Mouse (Mus musculus) forebrain, embryonic 13.5 days (tissue): ENCODE results near the gene Mfsd1. TPM values are rescaled to one million over a fixed set of nuclear protein-coding genes. Genes with fewer than 3 reads are reported as not detected.
A peak's percentile ranks its signal among the peaks of the same experiment; 100 is the strongest.

Source experiments
- ATAC-seq: fragments of 200-750 bp; cut with Nextera tagmentation; 2 replicates; pipeline ENCODE4 v1.8.0; 2017
- H3K27ac ChIP-seq: fragments of 300-500 bp; sonication (generic); 2 replicates; pipeline ENCODE4 v1.5.1; 2015; ENCODE audit warnings: inconsistent platforms, mild to moderate bottlenecking, moderate library complexity
- H3K27me3 ChIP-seq: fragments of 300-500 bp; sonication (generic); 2 replicates; pipeline ENCODE4 v1.6.1; 2015; ENCODE audit warnings: mild to moderate bottlenecking, inconsistent platforms
- H3K36me3 ChIP-seq: fragments of 300-500 bp; sonication (generic); 2 replicates; pipeline ENCODE4 v1.6.1; 2015; ENCODE audit warnings: mild to moderate bottlenecking, inconsistent platforms; ENCODE audit not compliant: poor library complexity, severe bottlenecking
- H3K4me1 ChIP-seq: fragments of 300-500 bp; sonication (generic); 2 replicates; pipeline ENCODE4 v1.6.1; 2015; ENCODE audit warnings: inconsistent platforms
- H3K4me2 ChIP-seq: fragments of 300-500 bp; sonication (generic); 2 replicates; pipeline ENCODE4 v1.6.1; 2015; ENCODE audit warnings: inconsistent platforms, mild to moderate bottlenecking, moderate library complexity
- H3K4me3 ChIP-seq: fragments of 300-500 bp; sonication (generic); 2 replicates; pipeline ENCODE4 v1.5.1; 2015; ENCODE audit warnings: mild to moderate bottlenecking, inconsistent platforms
- H3K9ac ChIP-seq: fragments of 300-500 bp; sonication (generic); 2 replicates; pipeline ENCODE4 v1.6.1; 2015; ENCODE audit warnings: mild to moderate bottlenecking, inconsistent platforms
- H3K9me3 ChIP-seq: fragments of 300-500 bp; sonication (generic); replicated peaks from 2 replicates; pipeline ENCODE4 v1.6.1; 2016; ENCODE audit warnings: inconsistent platforms
- WGBS: fragments of 180-500 bp; shearing (Covaris S2); methylation state at CpG from one replicate; pipeline ENCODE4 v1.1.7; 2015; 5-methylcytosine and 5-hydroxymethylcytosine counted together
- polyA plus RNA-seq: library from polyadenylated mRNA; unstranded; fragments of >200 nt; fragmentation: Nextera tagmentation; extraction: Ambion mirVana; gene quantifications from 2 replicates; pipeline ENCODE4 v1.2.1, GENCODE M21; 2015

Gene Mfsd1
- polyA plus RNA-seq, 1 experiment from 2014 or later = 36.2 TPM

DNA sequence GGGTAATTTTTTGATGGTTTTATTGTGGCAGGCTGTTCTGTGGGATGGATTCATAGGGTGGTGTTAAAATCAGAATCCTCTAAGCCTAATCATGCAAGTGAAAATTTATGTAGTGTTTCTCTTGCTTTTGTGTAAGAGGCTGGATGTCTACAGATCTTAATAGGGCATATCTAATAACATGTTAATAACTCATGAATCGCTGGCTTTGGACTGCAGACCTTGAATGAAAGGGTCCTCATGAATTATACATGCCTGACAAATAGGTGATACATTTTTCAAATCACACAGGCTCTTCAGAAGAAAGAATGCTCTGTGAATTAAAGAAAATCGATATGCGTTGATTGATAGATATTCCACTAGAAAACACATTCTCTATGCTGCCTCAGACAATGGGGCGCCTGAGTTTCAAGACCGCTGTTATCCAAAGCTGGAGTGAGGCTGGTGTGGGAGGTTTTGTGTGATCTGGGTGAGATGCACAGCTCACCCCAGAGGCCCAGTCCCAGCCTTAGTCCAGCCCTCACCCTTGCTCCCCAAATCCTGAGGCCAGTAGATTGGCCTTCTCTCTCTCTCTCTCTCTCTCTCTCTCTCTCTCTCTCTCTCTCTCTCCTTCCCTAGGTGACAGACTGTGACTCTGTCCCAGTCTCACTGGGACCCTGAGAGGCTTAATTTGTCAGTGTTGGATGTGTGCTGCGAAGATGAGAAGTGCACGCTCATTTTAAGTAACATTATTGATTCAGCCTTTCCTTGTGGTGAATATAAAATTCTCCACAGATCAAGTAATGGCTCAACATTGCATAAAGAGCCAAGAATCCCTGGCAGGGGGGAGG, 63.3 kb downstream of the Mfsd1 start:
- no peaks in the 10 kb centered on the region for H3K9me3 ChIP-seq
- H3K36me3 ChIP-seq = no peaks in the 10 kb centered on the region
- no peaks in the 10 kb centered on the region for H3K27me3 ChIP-seq
- no peak overlapping the region for H3K4me3 ChIP-seq
- ATAC-seq = 0 out of 2 replicates have a peak, but pooled peaks have one; percentile 16
- H3K4me2 ChIP-seq = no peak overlapping the region
- no peak overlapping the region for H3K27ac ChIP-seq
- 69% methylated on average over 7 of the region's 7 CpGs for WGBS
- peaks cover 7% of the 10 kb centered on the region; the same call in 1 of the 2 replicates for H3K4me1 ChIP-seq
- H3K9ac ChIP-seq = no peak overlapping the region

Other genes with a start within 250 kb of the Mfsd1 start
- 20.3 and 25.7 TPM in 2 replicates for gene Mlf1, start 208.6 kb upstream of the Mfsd1 start, polyA plus RNA-seq
- not detected in 2 replicates for gene Gm17402, start 207.6 kb upstream of the Mfsd1 start, polyA plus RNA-seq
- 38.2 and 39.3 TPM in 2 replicates for gene Gfm1, start 152.6 kb upstream of the Mfsd1 start, polyA plus RNA-seq
- gene Lxn, start 118.8 kb upstream of the Mfsd1 start, polyA plus RNA-seq = 54.2 and 60.0 TPM in 2 replicates
- 0.53 and 0.74 TPM in 2 replicates for gene Rarres1, start 67.2 kb upstream of the Mfsd1 start, polyA plus RNA-seq